Mouse (Mus musculus) midbrain, postnatal 0 days (tissue): ENCODE measurements around the gene Prep. TPM values are rescaled to one million over a fixed set of nuclear protein-coding genes. Genes with fewer than 3 reads are reported as not detected.

Source experiments
- ATAC-seq: fragments of 200-750 bp; cut with Nextera tagmentation; 2 replicates; pipeline ENCODE4 v1.8.0; 2017; ENCODE audit warnings: moderate number of reproducible peaks, mild to moderate bottlenecking, moderate TSS enrichment, moderate library complexity; ENCODE audit not compliant: low FRiP score
- DNase-seq: peaks from one replicate; pipeline ENCODE4 v3.0.0-alpha.2; 2015; ENCODE audit warnings: low spot score
- H3K27ac ChIP-seq: fragments of 300-500 bp; sonication (generic); 2 replicates; pipeline ENCODE4 v1.5.1; 2014; ENCODE audit warnings: low read depth, mild to moderate bottlenecking, low read length, mixed read lengths
- H3K27me3 ChIP-seq: fragments of 300-500 bp; sonication (generic); 2 replicates; pipeline ENCODE4 v1.6.1; 2014; ENCODE audit warnings: low read length, control low read depth, mixed read lengths; ENCODE audit not compliant: insufficient read depth
- H3K36me3 ChIP-seq: fragments of 300-500 bp; sonication (generic); 2 replicates; pipeline ENCODE4 v1.6.1; 2014; ENCODE audit warnings: low read length, control low read depth, mixed read lengths; ENCODE audit not compliant: insufficient read depth
- H3K4me1 ChIP-seq: fragments of 300-500 bp; sonication (generic); 2 replicates; pipeline ENCODE4 v1.6.1; 2014; ENCODE audit warnings: mild to moderate bottlenecking, control low read depth, antibody characterized with exemption, low read length, mixed read lengths; ENCODE audit not compliant: insufficient read depth
- H3K4me2 ChIP-seq: fragments of 300-500 bp; sonication (generic); 2 replicates; pipeline ENCODE4 v1.6.1; 2014; ENCODE audit warnings: low read depth, mild to moderate bottlenecking, low read length, mixed read lengths; ENCODE audit not compliant: poor library complexity, severe bottlenecking
- H3K4me3 ChIP-seq: fragments of 300-500 bp; sonication (generic); 2 replicates; pipeline ENCODE4 v1.5.1; 2014; ENCODE audit warnings: low read depth, mild to moderate bottlenecking, low read length, moderate library complexity
- H3K9ac ChIP-seq: fragments of 300-500 bp; sonication (generic); replicated peaks from 2 replicates; pipeline ENCODE4 v1.6.1; 2014; ENCODE audit warnings: mild to moderate bottlenecking, low read length, moderate library complexity, mixed read lengths; ENCODE audit not compliant: poor library complexity, severe bottlenecking
- H3K9me3 ChIP-seq: fragments of 300-500 bp; sonication (generic); 2 replicates; pipeline ENCODE4 v1.6.1; 2016; ENCODE audit warnings: low read length, control low read depth
- CTCF ChIP-seq: IDR thresholded peaks from 2 replicates; pipeline ENCODE4 v1.5.1; 2016; ENCODE audit warnings: antibody characterized with exemption, mild to moderate bottlenecking
- WGBS: fragments of 180-500 bp; shearing (Covaris S2); extraction: QIAGEN DNeasy Blood & Tissue Kit; methylation state at CpG from one replicate; pipeline ENCODE4 v1.1.7; 2014; 5-methylcytosine and 5-hydroxymethylcytosine counted together
- polyA plus RNA-seq: library from polyadenylated mRNA; unstranded; fragments of >200 nt; fragmentation: Nextera tagmentation; extraction: Ambion mirVana; gene quantifications from 2 replicates; pipeline ENCODE4 v1.2.1, GENCODE M21; 2015
- total RNA-seq: library from RNA; depleted of rRNA; stranded (reverse); fragments of >200 nt; gene quantifications from 2 replicates; pipeline ENCODE4 v1.2.3, GENCODE M21; 2014

Prep gene
- total and polyA plus RNA-seq, 2 experiments from 2014 or later = 21.1 to 25.6 TPM

DNA sequence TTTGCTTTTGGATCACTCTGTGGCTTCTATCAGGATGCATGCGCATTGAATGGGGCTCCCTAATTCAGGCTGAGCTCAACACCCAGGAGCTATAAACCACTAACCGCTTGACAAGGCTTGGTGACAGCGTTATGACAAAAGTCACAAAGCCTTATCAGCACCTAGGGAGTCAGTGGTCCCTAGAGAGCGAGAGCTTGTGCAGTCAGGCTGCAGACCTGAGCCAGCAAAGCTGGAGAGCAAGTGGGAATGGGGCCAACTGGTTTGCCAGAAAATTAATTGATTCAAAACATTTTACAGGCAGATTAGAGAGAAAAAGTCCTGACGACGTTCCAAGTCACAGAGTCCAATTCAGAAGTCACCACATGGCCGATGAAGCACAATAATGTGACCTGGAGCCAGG is 37.1 kb downstream of the Prep start:
- no peak overlapping the region for H3K27ac ChIP-seq
- ATAC-seq = peak; percentile 34
- H3K4me1 ChIP-seq = no peaks in the 10 kb centered on the region
- no peak overlapping the region for H3K9ac ChIP-seq
- DNase-seq = peak; percentile 83
- no peaks in the 10 kb centered on the region for H3K9me3 ChIP-seq
- peaks cover 17% of the 10 kb centered on the region; the same call in 1 of the 2 replicates for H3K36me3 ChIP-seq
- H3K4me2 ChIP-seq = no peak overlapping the region
- no peak overlapping the region for H3K4me3 ChIP-seq
- 38% methylated on average over 7 of the region's 7 CpGs for WGBS
- no peak for TF ChIP-seq CTCF
- no peaks in the 10 kb centered on the region for H3K27me3 ChIP-seq

- ATAC-seq (no peak), DNase-seq (no peak)
- H3K27ac ChIP-seq = no peak overlapping the region
- no peak overlapping the region for H3K4me3 ChIP-seq
- no peak overlapping the region for H3K4me2 ChIP-seq
- H3K9ac ChIP-seq = no peak overlapping the region
- H3K36me3 ChIP-seq = peaks cover 18% of the 10 kb centered on the region; the same call in 1 of the 2 replicates
- no peaks in the 10 kb centered on the region for H3K9me3 ChIP-seq
- no peaks in the 10 kb centered on the region for H3K27me3 ChIP-seq
- H3K4me1 ChIP-seq = no peaks in the 10 kb centered on the region
- 61% methylated on average over 4 of the region's 4 CpGs for WGBS
- no peak for TF ChIP-seq CTCF
Observed at GRCm38 (mm10) chr10:45104535-45105079, 37.6 kb downstream of the Prep start.

DNA sequence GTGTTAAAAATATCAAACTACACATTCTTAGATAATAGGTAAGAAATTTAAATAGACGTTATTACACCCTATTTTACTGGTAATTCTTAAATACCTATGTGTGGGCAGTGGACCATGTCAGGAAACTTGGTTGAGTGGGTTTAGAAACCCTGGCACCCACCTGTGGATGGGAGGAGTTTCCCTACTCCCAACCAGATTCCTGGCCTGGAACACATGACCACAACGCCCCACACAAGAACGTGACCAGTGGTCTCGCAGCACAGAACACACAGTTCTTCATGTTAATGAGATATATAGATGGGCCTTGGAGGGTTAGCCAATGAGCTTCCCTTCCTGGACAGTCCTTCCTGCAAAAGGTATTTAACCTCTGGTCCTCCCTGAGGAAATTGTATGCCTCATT is 39.5 kb downstream of the Prep start:
- Histone ChIP-seq H3K27ac (no peak overlapping the region), H3K27me3 (no peaks in the 10 kb centered on the region), H3K36me3 (peaks cover 15% of the 10 kb centered on the region; the same call in 1 of the 2 replicates), H3K9me3 (no peaks in the 10 kb centered on the region), H3K4me3 (no peak overlapping the region), H3K9ac (no peak overlapping the region), H3K4me1 (no peaks in the 10 kb centered on the region), H3K4me2 (no peak overlapping the region)
- DNase-seq (no peak), ATAC-seq (no peak)
- WGBS = 95% methylated on average over 4 of the region's 4 CpGs
- no peak for TF ChIP-seq CTCF

GRCm38 (mm10) chr10:45107313-45107712 is 40.3 kb downstream of the Prep start:
- no peak overlapping the region for H3K27ac ChIP-seq
- DNase-seq = no peak
- no peak for TF ChIP-seq CTCF
- no peak overlapping the region for H3K9ac ChIP-seq
- no peak overlapping the region for H3K4me2 ChIP-seq
- H3K4me1 ChIP-seq = no peaks in the 10 kb centered on the region
- no peaks in the 10 kb centered on the region for H3K9me3 ChIP-seq
- 93% methylated on average over 2 of the region's 2 CpGs for WGBS
- ATAC-seq = no peak
- H3K4me3 ChIP-seq = no peak overlapping the region
- H3K36me3 ChIP-seq = peaks cover 15% of the 10 kb centered on the region
- no peaks in the 10 kb centered on the region for H3K27me3 ChIP-seq

- Histone ChIP-seq H3K9me3 (no peaks in the 10 kb centered on the region), H3K4me3 (no peak overlapping the region), H3K9ac (no peak overlapping the region), H3K4me2 (no peak overlapping the region), H3K27ac (no peak overlapping the region), H3K36me3 (peaks cover 15% of the 10 kb centered on the region), H3K4me1 (no peaks in the 10 kb centered on the region), H3K27me3 (no peaks in the 10 kb centered on the region)
- WGBS = 97% methylated on average over 8 of the region's 8 CpGs
- ATAC-seq (no peak), DNase-seq (no peak)
- TF ChIP-seq CTCF = no peak
Observed at GRCm38 (mm10) chr10:45109041-45109440, 42.0 kb downstream of the Prep start.

- Histone ChIP-seq H3K4me1 (no peaks in the 10 kb centered on the region), H3K4me3 (no peak overlapping the region), H3K9ac (no peak overlapping the region), H3K9me3 (no peaks in the 10 kb centered on the region), H3K4me2 (no peak overlapping the region), H3K27ac (no peak overlapping the region), H3K27me3 (no peaks in the 10 kb centered on the region), H3K36me3 (peaks cover 15% of the 10 kb centered on the region)
- no peak for DNase-seq
- TF ChIP-seq CTCF = no peak
- 92% methylated on average over 6 of the region's 6 CpGs for WGBS
- no peak for ATAC-seq
Observed at GRCm38 (mm10) chr10:45109974-45110373, 43.0 kb downstream of the Prep start.
